Mouse (Mus musculus) c-Kit-positive CD71-positive TER-119-positive erythroid progenitor cells, embryonic 14.5 days (primary cell): Measurements from ENCODE around the gene Gm49373.
A peak's percentile ranks its signal among the peaks of the same experiment; 100 is the strongest.

Experiments used
- DNase-seq: peaks from one replicate; pipeline ENCODE4 v3.0.0-alpha.2; 2013; ENCODE audit warnings: low spot score

Gm49373 gene

GRCm38 (mm10) chr9:21073044-21073840 is at the start of gene Gm49373, which contains the start of gene Fdx1l:
TSS of gene Gm49373 (minus strand) at chr9:21073096.
TSS of gene Fdx1l (minus strand) at chr9:21073614.
- DNase-seq = peak; percentile 81

- DNase-seq = no peak
Measured at GRCm38 (mm10) chr9:21121483-21121882, 48.6 kb upstream of the Gm49373 start.

- no peak for DNase-seq
Measured at GRCm38 (mm10) chr9:21117073-21117472, 44.2 kb upstream of the Gm49373 start.

DNA sequence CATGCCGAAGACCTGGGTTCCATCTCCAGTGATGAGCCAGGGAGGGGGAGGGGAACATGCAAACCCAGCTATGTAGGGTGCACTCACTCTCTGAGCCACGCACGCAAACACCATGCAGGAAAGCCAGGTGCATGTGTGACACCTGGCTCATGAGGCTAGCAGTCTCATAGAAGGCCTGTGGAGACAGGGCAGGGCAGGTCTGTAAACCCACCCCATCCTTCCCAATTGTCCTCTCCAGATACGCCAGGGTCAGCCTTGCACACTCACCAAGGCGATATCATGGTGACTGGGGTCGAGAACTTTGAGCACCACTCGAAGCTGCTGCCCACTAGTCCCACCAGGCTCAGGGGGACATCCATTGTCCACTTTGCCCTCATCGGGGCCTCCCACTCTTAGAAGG is 42.2 kb upstream of the Gm49373 start:
- no peak for DNase-seq

DNA sequence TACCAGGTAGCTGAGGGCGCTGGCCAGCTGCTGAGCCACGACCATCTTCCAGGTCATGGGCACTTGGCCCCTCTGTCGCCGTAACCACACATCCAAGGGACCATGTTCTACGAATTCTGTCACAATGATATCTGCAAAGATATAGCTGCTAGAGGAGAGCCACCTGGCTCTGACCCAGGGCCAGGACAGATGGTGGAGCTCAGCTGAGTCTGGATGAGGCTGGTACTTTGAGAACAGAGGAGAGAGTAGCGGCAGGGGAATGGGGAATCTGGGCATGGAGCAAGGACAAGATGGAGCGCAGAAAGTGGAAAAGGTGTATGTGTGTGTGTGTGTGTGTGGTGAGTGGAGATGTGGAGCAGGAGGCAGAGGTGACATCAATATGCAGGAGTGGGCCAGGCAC is 41.3 kb upstream of the Gm49373 start:
- no peak for DNase-seq

DNA sequence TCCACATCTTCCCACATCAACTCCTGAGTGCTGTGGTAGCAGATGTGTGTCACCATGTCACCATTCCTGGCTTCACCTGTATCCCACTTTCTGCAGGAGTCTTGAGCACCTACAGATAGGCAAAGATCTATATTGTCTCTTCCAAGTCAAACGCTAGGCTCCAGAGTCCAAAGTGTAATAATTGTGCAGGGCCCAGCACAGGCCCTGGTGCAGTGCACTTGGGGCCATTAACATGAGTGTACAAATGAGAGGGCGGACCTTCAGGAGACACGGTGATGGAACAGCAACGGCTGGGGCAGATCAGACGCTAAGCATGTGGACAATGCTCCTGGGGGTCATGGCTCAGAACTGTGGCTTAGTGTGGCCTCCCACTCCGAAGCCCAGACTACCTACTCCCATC is 40.9 kb upstream of the Gm49373 start:
- no peak for DNase-seq

DNA sequence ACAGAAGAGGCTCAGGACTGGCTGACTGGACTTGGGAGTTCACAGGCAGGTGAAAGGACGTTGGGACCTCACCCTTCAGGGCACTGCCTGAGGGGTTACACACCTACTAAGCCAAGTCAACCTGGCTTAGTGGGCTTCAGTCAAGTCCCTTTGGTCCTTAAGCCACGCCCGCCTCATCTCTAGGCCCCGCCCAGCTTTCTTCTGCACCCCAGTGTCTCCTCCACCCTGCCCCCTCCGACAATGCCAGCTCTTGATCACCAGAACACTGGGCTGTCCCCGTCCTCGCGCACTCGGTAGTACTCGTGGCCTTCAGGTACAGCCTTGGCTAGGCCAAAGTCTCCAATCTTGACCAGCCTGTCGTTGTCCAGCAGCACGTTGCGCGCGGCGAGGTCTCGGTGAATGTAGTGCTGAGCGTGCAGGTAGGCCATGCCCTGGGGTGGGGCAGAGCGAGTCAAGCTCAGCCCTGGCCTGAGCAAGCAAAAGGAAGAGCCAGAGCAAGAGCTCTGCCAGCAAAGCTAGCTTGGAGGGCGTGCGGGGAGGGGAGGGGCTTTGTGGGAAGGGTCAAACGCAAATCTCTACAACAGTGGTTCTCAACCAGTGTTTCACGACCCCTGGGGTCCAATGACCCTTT is 34.8 kb upstream of the Gm49373 start:
- no peak for DNase-seq

DNA sequence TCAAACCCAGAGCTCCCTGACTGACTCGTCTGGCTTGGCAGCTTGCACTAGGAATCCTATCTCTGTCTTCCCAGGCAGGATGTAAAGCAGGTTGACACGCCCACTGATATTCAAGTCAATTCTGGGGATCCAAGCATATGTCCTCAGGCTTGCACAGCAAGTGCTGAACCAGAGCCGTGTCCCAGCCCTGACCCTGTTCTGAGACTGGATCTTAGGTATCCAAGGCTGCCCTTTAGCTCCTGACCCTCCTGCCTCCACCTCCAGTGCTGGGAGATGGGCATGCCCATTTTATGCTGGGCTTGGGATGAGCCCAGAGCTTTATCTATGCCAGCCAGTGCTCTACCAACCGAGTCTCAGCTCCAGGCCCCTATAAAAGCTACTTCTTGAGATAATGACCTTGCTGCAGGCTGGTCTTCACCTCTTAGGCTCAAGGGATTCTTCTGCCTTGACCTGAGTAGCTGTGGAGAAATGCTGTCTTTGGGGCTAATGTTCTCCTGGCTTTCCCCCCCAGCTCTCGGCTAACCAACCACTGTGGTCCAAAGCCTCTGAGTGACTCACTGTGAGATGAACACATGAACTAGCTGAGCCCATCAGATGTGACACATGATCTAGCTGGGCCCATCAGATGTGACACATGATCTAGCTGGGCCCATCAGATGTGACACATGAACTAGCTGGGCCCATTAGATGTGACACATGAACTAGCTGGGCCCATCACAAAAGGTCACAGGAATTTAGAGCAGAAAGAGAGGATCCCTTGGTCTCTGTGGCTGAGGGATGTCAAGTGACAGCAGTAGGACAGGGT is 33.1 kb upstream of the Gm49373 start:
- DNase-seq = peak; percentile 66

DNA sequence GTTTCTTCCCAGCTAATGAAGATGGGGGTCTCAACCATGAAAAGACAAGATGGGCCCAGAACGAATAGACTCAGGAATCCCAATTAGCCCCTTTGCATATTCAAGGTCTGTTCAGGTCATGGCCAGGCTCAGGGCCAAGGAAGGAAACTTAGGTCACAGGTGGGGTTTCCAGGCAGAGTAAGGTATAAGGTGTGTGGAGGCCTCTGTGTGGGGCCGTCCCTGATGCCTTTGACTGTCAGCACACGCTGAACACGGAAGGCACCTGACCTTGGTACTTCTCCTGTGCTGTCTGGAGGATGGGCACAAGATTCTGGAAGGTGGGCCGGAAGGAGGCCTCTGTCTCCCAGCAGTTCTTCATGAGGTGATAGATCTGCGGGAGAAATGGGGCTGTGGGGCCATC is 31.9 kb upstream of the Gm49373 start:
- no peak for DNase-seq

DNA sequence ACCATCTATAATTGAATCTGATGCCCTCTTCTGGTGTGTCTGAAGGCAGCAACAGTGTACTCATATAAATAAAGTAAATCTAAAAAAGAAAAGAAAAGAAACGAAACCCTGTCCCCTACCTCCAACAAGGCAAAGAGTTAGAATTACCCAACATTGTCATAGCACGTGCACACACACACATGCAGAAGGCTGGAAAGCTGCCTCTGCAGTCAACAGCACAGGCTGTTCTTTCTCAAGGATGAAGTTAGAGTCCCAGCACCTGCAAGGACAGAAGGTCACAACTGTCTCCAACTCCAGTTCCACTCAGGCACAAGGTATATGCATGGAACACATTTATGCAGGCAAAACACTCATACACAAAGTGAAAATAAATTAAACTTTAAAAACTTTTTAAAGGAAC is 29.2 kb upstream of the Gm49373 start:
- no peak for DNase-seq

- no peak for DNase-seq
Measured at GRCm38 (mm10) chr9:21100447-21101161, 27.7 kb upstream of the Gm49373 start.

- no peak for DNase-seq
Measured at GRCm38 (mm10) chr9:21097793-21098192, 24.9 kb upstream of the Gm49373 start.

- no peak for DNase-seq
Measured at GRCm38 (mm10) chr9:21095958-21096357, 23.1 kb upstream of the Gm49373 start.

- DNase-seq = no peak
Measured at GRCm38 (mm10) chr9:21093423-21093822, 20.5 kb upstream of the Gm49373 start.

GRCm38 (mm10) chr9:21091707-21092320 is 18.9 kb upstream of the Gm49373 start, which contains the start of the genes Gm38431 and Raver1:
TSS of gene Gm38431 (minus strand) at chr9:21091997.
TSS of gene Raver1 (minus strand) at chr9:21092008.
- DNase-seq = peak; percentile 99

DNA sequence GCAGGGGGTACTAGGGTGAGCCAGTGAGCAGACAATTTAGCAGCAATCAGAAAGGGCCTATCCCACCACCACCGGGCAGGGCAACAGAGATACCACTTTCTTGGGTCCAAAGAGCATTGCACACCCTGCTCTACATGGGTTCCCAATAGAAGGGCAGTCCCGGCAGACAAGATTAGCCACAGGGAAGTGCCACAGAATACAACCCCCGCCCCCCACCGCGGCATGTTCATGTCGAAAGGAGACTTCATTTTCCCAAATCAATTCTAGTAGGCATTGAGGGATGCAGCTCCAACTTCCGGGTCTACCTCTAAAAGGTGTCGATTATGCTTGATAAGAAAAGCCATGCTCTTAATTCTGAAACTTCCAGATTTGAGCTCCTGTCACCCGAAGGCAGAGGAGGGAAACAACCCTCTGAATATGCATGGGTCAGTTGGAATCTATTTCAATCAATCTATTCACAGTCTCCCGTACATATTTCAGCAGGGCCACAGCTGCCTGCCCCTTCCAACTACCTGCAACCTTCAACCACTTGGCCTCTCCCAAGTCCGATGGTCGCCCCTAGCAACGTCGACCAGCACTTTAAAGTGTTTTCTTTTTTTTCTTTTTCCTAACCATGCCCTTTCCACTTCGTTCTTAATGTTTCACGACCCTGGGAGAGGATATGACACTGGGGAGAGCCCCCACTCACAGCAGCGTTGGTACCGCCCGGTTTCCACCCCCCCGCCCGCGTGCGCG is 18.2 kb upstream of the Gm49373 start:
- DNase-seq = no peak

GRCm38 (mm10) chr9:21090537-21090936 is 17.6 kb upstream of the Gm49373 start:
- DNase-seq = no peak

DNA sequence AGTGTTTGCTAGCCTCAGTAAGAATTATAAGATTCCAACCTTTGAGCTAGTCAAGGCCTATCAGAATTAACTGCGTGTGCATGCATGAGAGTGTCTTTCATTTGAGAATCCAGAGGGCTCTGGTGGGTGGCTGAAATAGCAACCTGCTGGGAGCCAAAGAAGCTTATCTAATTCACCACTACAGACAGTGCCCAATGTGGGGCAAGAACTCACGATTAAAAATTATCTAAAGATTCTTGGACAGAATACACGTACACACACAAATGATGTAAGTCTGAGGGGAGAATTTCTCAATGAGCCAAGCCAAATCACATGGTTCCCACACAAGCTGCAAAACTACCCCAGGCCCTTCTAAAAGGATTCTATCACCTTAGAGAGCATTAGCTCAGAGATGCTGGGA is 10.4 kb upstream of the Gm49373 start:
- no peak for DNase-seq

DNA sequence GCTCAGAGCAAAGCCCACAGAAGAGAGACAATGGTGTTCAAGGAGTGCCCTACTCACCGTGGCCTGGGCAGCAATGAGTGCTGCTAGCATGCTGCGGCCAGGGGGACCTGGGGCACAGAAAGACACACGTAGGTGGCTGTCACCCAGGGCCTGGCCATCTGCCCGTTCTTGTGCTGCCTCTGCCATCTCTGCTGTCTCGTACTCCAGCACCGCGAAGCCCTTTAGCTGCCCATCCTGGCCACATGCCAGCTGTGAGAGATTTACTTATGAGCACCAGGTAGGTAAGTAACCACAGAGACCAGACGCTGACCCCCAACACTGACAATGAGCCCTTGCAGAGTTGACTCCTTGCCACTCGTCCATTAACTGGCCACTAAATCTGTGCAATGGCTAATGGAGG is 8.2 kb upstream of the Gm49373 start:
- DNase-seq = no peak

DNA sequence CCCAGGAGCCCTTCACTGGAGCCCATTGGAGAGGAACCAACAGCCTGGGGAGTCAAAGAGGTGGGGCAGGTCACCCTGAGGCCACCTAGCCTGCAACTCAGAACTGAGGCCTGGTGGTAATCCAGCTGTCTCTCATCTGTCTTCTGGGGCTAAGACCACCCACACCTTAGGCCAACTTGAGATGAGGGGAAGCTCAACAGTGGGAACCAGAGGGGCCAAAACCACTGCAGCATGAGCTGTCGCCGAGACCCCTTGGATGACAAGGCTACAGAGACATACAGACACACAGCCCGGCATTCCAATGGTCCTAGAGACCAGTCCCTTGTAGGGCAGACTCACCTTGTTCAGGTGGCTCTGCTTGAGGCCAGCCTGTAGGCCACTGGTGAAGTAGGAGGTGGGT is 2.7 kb upstream of the Gm49373 start:
- DNase-seq = no peak

GRCm38 (mm10) chr9:21074173-21074572 is 1.3 kb upstream of the Gm49373 start:
- DNase-seq = no peak
